Mouse (Mus musculus): Measurements from ENCODE around the gene Dusp1. TPM values are rescaled to one million over a fixed set of nuclear protein-coding genes. Genes with fewer than 3 reads are reported as not detected.

Gene Dusp1
- total RNA-seq, 2 experiments from 2014 or later: 56.9 to 62.5 TPM

DNA sequence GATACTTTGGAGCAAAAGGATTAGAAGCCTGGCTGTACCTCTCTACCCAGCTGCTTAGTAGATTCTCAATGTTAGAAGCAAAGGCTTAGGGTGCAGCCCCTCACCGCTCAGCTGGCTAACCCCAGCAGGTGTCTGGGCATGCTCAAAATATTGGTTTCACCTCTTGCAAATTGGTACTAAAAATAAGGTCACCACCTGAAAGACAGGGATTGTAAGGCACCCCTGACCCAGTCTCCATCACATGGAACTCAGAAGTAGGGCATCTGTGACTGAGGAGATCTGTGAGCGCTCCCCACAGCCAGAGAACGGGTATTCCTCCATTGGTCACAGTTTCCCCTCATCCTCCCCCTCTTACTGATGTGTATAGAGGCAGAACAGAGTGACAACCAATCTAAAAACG is 364 bp upstream of the Dusp1 start:
- DNase-seq: no peak

DNA sequence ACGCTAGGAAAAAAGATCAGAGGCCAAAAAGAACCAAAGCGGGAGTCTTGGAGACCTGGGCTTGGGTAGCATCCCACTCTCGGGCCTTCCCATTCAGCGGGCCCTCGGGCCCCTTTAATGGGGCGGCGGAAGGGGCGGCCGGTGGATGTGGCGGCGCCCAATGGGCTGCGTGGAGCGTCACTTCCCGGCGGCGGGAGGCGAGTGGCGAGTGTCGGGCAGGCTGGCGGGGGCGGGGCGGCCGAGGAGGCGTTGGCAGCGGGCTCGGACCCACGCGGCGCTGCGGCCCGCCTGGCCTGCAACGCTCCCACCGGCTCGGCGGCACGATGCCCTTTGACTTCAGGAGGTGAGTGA is 663 bp downstream of the Dusp1 start, which contains the start of gene Ergic1:
TSS of gene Ergic1 (plus strand) at position 200 of the 351 bp plus-strand sequence.
- DNase-seq: peak; percentile 98 to 99

DNA sequence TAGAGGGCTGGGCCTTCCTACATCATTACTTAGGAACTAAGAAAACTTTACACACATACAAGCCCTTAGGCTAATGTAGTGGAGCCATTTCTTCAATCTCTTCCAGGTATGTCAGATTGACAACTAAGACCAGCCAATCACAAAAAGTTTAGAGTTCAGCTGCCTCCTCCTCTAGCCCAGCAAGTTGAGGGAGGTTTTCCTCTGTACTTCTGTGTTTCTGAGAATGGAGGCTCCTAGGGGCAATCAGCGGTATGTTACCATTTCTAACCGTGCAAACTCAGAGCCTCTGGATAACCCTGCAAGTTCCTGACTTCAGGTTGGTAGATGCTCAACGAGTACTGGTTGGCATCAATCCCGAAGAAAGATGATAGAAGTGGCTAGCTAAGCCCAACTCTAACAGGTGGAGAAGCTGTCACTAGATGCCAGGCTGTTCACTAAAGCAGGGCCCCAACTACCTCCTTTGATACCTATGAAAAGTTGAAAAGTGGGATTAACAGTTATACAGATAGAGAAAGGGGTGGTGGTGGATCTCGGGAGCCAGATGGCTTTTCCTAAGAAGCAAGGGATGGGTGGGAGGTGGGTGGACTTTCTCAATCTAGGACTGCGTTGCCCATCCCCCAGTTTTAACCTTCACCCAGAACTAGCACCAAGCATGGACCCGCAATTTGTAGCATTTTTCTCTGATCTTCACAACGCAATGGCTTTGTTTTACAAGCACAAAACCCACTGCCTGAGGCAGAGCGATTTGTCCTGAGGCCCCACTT is 1.2 kb downstream of the Dusp1 start:
- no peak for DNase-seq

DNA sequence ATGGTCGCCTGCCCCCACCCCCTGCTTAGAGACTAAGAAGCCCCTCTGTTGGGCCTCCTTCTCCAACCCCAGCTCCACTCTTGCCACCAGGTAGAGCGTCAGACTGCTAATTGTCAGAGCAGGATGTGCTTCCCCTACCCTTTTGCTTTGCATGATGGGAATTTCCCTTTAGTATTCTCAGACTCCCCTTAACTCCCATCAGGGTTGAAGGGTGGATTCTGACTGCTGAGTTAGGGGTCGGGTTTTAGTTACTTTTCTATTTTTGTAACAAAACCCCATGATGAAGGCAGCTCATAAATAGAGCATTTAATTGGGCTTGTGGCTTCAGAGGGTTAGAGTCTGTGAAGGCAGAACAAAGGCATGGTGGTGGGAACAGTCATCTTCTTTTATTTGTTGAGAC is 8.9 kb downstream of the Dusp1 start:
- no peak for DNase-seq

DNA sequence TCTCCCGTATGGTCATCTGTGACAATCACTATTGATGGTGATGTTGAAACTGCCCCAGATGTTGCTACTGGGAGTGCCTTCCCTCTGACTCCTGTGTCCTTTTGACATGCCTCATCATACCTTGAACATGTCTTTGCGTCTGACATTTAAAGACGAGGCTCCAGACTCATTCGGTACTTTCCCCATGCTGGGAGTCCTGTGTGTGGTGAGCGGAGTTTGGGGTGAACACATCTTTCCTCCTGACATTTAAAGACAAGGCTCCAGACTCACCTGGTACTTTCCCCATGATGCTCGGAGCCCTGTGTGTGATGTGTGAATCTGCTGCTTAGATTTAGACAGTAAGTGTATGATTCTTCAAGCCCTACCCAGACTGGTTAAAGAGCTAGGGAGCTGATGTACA is 10.8 kb downstream of the Dusp1 start:
- DNase-seq: no peak

DNA sequence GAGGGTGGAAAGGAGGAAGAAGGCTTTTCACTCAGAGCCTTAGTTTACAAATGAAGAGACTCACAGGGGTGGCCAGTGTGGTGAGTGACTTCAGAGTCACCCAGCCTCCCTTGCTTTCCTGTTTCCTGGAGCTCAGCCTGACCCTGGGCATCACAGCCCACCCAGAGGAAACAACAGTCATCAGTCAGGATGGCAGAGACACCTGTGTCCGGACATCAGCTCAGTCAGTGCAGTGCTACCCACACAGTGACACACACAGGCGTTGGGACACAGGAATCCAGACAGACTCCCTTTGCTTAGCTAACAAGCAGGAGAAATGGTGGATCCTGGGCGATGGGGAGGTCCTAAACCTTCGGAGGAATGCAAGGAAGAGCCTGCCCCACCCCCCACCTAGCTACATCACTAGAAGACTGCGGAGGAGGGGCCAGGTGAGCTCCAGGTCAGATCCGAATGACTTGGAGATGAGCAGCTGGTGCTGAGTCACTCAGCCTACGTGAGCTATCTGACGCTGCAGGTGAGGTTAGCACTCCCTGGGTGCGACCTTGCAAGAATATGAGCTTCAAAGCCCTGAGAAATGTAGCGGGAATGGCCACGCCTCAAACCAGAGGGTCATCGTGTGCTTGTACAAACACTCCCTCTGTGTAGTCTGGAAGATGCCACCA is 12.6 kb downstream of the Dusp1 start:
- peak in 1 of 2 experiments; percentile 12 for DNase-seq

DNA sequence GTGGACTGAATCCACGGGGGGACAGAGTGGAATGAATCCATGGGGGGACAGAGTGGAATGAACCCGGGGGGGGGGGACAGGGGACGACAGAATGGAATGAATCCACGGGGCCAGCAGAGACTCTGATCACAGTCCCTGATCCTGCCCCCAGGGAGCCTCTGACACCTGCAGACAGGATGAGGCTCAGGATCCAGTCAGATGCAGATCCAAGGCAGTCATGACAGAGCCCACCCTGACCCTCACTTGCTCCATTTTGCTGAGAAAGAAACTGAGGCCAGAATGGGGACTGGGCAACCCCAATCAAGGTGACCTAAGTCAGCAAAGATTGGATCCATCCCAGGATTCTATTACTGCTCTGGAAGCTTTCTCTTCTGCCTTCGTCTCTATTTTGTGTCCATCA is 13.4 kb downstream of the Dusp1 start:
- DNase-seq: no peak

DNA sequence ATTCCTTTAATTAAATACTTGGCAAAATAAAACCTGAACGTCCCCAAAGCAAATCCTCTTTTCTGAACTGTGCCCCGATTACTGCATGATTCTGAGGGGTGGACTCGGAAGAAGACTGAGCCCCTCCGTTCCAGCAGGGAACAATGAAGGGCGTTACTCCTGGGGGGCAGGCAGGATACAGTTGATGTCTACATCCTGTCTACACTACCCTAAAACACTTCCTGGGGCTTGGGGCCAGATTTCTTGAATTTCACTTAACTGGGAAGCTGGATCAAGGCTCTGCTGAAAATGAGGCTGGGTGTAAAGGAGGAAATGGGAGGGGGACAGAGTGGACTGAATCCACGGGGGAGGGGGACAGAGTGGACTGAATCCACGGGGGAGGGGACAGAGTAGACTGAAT is 14.2 kb downstream of the Dusp1 start:
- peak; percentile 47 to 51 for DNase-seq

DNA sequence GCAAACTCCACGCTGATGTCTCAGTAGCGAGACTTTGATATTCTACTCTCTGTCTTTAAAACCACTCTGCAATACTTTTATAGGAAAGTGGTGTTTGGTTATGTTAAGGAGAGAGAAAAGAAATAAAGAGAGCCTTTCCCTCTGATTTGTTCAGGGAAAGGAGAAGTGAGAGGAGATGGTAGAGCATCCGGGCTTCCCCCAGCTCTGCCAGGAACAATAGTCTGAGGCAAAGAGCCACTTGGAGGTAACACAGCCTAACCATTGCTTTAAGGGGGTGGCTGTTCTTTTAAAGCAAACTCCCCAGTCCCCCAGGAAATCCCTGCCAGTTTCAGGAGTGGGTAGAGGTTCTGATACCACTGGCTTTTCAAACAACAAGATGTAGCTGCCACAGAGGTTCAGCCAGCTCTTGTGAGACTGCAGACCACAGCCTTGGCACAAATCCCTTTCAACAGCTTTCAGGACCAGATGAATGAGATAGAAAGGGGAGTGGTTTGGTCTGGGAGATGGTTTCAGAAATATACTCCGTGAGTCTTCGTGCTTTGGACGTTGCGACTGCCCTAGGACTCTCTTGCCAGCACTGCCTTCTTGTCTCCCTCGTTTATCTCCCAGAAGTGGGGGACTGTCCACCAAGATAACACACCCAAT is 17.5 kb downstream of the Dusp1 start:
- no peak for DNase-seq

DNA sequence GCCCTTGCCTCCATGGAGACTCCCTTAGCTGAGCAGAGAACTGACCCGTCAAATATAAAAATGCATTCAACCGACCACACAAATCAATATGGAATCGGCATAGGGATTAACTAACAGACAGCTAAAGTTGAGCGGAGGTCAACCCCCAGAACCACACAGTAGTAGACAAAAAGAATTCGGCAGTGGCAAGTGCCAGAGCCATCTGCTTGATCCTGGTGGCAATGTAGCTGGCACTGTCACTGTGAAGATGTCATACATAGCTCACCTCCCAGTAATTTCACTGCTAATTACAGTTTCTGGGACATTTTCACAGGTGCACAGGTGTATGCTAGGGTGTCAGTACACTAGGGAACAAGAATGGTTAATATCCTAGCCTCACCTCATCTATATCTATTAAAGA is 21.8 kb downstream of the Dusp1 start:
- no peak for DNase-seq

DNA sequence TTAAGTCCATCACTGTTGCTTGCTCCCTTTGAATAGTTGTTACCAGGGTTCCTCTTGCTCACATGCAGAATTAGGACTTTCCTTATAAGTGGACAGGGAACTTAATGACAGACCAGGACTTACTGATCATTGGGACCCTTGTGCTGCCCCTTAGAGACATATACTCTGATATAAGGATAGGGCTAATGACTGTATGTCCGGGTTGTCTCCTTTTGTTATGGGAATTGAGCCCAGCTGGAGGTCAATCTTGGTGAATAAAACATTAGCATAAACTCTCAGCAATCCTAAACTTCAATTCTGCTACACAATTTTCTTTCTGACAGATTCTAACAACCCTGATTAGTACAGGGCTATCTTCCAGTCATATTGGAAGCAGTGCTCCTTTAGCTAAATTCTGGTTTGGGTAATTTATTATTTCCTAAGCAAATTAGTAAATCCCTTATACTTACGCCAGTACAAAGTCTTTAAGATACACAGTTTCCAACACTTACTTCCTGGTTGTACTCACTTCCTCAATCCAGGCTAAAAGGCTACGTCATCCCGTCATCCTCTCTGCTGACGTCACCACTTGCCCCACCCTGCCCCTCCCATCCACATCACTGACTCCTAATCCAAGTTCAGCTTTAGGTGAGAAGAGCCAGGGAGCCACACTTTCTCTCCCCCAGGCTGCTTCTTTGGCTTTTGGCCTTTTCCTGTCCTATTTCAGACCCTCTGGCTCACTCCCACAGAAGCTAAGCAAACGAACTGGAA is 24.0 kb downstream of the Dusp1 start:
- peak in 1 of 2 experiments; percentile 20 for DNase-seq

DNA sequence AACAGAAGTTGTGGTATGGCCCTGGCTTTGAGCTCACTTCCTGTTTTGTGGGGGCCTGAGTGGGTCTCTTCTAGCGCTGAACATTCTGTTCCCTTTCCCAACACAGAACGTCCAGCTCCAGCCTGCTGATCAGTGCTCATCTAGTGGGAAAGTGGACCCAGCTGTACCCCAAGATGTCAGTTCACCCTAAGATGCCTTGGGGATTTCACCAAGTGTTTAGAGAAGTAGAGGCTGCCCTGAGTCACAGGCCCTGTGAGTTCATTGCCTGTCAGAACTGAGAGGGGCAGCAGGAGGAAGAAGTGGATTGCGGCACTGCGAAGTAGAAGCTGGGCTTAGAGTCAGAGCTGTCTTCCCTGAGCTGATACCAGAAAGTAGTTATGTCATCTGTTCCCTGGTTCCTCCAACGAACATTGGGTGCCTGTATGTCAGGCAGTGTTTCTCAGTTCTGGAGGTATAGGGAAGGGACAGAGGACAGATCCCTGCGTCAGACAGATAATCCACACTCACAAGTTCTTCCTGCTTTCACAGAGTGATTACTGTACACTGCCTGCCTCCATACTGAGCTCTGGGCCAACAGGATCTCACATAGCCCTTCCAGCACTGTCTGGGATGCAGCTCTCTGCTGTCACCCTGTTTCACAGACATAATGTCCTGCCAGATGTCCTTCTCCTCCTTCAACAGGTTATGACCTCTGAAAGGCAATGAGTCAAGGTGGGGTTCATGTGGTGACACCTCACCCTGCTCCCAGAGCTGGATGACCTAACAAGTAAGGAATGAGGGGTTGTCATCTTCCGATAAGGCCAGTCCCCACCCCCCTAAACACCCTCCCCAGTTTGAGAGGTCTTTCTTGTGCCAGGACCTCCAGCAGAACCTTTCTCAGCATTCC is 26.4 kb downstream of the Dusp1 start:
- DNase-seq: no peak

DNA sequence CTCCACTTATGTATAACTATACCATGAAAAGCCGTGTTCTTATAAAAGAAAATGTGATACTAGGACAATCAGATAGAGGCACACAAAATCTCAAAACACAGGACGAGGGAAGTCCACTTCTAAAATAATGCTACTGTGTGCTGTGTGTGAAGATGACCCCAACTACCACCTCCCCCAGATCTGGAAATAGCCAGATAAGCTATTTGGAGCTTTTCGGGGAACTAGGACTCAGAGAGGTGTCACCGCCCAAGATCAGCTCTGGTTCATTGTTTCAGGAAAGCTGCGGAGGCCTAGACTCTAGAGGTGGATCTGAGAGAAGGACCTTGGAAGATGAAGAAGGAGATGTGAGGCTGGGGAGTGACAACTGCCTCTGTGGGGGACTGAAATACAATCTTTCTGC is 27.2 kb downstream of the Dusp1 start:
- no peak for DNase-seq

DNA sequence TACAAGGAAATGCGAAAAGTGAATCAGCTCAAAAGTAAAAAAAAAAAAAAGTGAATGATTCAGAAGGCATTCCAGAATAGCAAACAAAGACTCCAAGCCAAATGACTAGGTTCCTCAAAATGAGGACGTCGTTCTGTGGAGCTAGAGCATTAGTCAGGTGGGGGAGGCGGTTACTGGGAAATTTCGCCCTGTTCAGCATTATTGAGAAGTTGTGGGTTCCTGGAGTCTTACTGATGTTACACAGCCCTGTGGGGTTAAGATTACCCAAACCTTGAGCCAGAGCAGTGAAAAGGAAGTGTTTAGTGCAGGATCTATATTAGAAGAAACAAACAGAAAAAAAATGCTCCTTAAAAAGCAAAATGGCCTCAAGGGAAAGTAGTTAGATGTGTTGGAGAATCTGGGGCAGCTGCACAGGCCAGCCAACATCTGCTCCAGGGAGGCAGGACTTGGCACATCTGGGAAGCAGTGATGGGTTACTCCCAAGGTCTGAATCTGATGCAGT is 28.0 kb downstream of the Dusp1 start:
- peak; percentile 41 to 61 for DNase-seq

DNA sequence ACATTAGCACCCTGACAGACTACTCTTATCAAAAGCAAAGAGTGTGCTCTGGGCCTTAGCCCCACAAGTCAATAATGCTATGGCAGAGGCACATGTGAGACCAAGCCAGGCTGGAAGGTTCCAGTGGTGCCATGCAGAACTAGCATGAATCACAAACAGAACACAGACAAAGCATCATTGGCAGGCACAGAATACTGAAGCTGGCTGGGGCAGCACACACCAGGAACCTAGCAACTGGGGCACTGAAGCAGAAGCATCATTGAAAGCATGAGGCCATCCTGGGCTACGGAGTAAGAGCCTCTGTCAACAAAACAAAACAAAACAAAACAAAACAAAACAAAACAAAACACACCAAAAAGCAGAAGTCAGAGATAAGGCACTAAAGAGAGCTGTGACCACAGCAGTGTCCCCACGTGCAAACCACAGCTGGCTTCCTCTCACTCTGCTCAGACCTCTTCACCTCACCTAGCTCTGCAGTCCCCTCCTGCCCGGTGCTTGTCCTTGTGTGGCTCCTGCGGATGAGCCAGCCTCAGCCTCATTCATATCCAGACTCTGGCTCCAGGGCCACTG is 29.4 kb downstream of the Dusp1 start:
- no peak for DNase-seq

DNA sequence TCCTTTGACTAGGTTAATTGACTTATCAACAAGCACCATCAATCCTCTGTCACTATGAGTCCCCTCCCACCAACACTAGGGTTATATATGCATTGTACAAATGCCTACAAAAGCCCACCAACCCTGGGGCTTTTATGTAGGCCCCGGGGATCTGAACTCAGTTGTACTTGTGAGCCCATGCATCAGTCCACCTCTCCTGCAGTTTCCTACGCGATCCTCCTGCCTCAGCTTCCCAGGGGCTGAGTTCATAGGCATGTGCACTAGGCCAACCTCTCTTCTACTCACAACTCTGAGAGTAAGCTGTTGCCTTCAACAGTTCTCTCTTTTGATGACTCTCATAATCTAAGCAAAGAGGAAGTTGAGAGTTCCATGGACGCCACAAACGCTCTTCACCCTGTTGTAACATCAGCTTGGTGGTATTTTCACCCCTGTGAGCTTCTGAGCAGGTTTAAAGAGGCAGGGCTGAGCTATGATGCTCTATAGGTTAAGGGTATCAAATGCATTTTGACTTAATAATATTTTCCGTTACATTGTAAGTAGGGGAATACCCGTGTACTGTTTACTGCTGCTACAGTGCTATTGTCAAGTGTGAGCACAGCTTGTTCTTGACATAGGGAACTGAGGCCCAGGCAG is 30.4 kb downstream of the Dusp1 start:
- DNase-seq: no peak

DNA sequence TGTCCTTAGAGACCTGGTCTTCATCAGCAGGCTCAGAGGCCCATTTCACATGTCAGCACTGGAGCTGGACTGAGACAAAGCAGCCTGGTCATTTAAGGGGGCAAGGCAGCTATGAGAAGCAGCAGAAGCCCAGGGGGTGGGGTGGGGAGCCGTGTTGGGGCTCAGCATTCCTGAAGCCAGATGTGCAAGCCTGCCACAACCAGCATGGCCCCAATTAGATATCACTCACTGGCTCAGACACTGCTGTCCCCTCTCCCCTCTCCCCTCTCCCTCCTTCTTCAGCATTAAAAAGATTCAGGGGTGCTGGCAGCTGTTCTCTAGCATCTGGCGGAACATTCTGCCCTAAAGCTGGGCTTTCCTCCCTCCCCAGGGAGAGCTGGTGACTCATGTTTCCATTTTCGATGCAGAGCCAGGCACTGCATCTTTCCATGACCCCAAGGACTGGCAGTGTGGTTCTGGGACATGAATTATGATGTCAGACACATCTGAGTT is 31.3 kb downstream of the Dusp1 start:
- peak; percentile 76 to 78 for DNase-seq

DNA sequence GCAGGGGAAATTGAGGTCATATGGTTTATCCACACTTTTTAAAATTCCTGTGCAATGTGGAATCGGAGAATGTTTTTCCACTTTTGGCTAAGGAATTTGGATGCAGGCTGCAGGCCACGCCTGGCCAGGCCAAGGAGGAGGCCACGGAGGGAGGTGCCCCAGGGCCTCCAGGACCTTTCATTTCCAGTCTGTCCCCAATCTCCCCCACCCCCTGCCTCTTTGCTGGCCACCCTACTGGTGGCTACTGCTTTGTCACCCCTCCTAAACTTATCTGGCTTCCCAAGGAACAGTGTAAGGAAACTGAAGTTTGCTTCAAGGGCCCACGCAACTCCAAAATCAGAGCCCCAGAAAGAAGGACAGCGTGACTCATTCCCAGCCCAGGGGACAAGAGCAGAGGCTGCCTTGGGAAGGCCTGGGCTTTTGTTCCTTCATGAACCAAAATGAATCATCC is 32.1 kb downstream of the Dusp1 start:
- DNase-seq: peak; percentile 73

DNA sequence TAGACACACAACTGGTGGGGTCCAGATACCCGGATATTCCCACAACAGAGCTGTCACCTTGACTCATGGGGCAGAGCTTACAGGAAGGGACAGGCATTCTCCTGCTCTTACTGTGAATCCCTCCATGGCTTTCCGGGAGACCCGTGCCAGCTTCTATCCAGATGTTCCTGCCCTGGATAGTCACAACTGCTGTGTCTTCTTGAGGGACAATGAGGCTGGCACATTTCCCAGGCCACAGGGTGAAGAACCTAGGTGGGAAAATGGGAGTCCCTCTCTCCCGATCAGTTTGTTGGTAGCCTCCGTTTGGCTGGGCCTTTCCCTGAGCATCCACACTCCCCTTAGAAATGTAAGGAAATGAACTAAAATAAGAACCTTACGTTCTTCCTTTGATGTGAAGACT is 33.2 kb downstream of the Dusp1 start:
- DNase-seq: no peak

DNA sequence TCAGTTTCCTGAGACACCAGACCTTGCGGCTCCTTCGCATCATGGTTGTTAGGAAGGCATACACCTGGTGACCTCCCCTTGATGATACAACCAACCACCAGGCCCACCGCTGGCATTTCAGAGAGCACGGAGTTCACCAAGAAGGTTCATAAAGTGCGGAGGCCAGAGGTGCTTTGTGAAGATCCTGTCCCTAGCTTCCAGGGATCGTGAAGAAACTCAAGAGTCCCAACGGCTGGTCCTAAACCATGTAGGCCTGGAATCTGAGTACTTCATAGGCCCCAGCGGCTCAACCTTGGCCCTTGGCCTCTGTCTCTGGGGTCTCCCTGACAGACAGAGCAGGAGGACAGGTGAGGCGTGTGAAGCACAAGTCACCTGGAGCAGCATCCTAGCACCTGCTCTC is 34.6 kb downstream of the Dusp1 start:
- no peak for DNase-seq

Measured in adrenal gland, postnatal 36 days (tissue).